Mouse (Mus musculus): ENCODE data around the gene Malsu1.

DNA sequence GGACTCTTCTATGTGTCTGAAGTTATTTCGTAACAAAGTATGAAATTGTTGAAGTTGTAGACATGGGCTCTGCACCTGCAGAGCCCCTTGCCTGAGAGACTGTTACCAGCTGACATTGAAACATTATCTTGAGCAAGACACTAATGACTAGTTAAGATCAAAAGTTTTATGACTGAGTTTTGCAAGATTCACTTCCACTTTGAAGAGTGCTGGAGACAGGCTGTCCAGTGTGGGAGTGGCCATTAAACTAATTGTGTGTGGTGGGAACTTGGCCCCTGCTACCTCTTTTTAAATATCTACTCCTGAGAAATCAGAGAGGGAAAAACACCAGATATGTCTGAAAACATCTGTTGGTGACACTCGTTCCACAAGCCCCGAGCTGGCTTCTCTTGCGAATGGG lies 42.4 kb upstream of the Malsu1 start:
- TF ChIP-seq POLR2A (IDR thresholded peaks at IDR 0.05; ENCODE audit: low read depth, low read length) (no peak), CTCF (IDR thresholded peaks at IDR 0.05; ENCODE audit: extremely low read depth, insufficient read depth, insufficient read length, insufficient replicate concordance) (no peak)
